Mouse (Mus musculus) testis, postnatal 14 days (tissue): ENCODE results near the gene Qrich1.

Experiments
- DNase-seq: peaks from one replicate; pipeline ENCODE4 v3.0.0; 2021; ENCODE audit warnings: low spot score

Qrich1 gene

DNA sequence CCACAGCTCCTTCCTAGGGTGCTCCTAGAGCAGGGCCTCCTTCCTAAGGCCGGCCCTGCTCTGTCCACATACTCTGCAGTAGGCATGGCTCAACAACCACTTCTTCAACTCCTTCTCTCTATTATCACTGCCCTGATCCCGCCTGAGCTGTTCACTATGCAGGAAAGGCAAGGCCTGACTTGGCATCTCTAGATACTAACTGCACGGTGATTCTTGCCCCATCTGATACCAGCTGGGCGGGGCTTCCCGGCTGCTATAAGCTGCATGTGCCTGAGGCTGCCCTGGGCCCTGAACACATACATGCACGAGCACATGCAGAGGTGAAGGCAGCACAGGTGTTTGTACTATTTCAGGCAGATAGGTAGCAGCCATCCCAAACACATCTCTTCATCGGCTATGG, 47.5 kb downstream of the Qrich1 start:
- no peak for DNase-seq

DNA sequence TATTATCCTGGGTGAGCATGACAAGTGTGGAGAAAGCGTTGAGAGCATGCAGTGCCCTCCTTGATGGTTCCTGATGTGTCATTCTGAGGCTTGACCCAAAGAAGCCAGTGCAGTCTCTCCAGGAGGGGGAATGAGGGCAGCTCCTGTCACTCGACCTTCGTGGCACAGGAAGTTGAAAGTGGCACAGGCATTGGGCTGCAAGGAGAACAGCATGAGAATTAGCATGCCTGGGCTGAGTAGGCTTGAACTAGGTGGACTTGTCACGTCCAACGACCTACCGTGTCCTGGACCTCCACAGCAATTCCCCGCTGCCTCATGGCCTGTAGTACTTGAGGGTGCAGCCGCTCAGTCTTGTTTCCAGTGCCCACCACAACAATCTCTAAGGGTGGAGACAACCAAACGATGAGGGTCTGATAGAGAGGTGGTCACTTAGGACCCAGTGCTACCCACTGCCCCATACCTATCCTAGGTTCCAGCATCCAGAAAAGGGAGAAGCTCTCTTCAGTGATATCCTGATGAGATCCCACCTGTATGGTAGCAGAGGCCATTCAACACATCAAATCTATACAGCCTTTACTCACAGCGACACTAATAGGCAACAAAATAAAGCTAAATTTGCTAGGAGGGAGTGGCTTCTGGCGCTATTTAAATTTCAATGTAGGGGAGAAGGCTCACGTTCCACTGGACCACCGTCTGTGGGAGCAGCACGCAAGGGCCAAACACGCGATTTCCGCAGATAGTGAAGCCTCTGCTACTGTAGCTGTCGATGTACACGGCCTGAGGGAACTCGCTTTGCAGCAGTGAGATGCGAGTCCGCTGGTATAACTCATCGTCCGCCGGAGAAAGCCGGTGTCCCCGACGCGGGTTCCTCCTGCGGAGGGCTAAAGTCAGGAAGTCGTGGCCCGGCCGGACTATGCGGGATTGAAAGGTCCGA, 49.5 kb downstream of the Qrich1 start:
- DNase-seq = peak; percentile 63

DNA sequence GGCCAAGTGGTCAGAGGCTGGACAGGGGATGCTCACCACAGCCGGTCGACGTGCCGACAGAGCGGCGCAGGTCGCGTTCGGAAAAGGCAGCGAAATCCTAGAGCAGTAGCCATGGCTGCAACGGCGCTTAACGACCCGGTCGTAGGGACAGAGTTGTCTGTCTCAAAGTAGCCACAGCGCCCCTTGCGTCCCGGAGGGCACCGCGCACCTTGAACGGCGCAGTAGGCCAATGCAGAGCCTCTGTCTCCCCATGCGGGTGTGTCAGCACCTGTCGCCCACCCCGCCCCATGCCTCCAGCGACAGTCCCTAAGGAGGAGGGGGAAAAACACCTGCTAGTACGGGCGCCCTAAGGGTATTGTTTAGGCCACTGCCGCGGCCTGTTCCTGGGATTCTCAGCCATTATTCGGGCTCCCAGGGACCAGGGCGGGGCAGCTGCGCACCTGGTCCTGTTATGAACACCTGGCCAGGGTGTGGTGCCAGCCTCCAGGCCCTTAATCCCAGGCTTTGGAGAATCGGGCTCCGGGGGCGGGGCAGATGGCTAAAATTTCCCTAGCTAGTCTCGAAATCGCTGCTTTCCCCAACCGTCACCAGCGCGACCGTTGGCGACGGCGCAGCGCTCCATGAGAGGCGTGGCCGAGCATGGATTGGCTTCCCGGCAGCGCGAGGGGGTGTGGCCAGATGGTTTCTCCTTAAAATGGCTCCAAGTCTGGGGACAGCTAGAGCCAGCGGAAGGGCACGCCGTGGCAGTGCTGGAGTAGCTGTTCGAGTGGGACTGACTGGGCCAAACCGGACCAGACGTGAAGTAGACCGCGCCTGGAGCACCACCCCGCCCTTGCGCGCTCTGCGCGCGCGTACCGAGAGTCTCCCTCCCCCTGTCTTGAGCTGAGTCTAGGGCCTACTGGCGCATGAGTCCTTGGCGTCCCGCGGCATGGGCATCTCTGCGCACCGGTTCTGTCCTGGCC, 50.5 kb downstream of the Qrich1 start, which contains the start of gene Ndufaf3:
TSS of gene Ndufaf3 (minus strand) at position 620 of the 962 bp plus-strand sequence.
- DNase-seq = peak; percentile 92

DNA sequence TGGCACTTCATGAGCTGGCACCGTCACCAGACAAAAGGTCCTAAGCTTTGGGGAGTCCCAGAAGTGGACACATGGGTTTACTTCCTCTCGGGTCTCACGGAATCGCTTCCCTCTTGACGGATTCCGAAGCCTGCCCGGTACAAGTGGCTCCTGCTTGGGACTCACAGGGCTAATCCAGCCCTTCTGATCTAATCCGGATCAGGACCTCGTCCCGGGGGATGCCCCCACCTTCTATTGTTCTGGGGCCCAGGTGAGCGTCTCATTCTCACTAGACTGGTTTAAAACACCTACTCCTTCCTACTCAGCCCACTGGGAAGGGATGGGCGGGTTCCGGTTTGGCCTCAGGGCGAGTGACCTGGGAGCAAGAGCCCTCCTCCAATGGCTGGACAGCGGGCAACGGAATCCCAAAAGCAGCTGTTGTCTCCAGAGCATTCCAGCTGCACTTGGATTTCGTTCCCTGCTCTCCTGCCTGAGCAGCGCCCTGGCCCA, 51.4 kb downstream of the Qrich1 start:
- no peak for DNase-seq

DNA sequence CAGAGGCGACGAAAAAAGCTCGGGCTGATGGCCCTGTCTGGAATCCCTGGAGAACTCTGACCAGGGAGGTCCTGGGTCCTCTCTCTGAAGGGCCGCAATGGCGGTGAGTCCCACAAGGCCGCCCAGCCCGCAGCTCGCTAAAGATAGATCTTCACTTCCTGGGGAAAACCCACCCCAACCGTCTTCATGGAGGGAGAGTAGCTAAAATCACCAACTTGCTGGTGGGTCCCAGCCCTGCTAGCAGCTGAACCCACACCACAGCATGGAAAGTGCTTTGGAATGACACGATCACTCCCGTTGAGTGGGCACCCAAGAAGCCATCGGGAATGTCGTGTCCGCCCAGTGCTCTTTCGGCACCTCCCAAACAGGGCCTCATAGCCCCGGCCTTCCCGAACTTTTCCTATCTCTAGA, 51.9 kb downstream of the Qrich1 start:
- DNase-seq = no peak

DNA sequence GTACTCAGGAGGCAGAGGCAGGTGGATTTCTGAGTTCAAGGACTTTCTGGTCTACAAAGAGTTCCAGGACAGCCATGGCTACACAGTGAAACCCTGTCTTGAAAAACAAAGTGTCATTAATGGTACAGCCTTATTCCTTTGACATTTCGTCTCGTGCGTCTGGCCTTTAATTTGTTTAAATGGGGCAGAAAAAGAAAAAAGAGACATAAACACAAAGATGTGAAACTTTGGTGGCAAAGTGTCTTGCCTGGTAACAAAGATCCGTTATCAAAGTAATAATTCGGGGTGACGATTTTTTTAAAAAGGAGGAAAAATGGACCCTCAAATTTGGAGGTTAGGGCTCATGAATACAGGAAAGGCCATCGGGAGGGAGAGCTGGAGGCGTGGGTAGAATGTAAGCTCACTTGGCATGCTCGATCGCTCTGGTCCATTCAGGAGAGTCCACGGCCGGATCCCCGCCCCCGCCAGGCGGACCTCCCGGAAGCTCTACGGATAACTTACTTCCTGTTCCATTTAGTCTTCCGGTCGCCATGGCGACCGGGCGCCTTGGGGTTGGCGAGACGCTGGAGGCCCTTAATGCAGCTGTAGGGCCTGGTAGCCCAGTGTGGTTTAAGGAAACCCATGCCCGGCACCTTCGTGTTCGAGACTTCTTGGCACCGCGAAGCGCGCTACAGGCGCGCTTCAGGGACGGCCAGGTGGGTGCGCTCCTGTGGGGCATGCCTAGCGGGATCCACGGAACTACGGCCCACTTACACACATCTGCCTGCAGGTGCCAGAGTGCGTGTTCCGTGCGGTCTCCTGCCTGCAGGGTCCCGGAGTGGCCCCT, 53.0 kb downstream of the Qrich1 start, which contains the start of gene Dalrd3:
TSS of gene Dalrd3 (plus strand) at position 506 of the 826 bp plus-strand sequence.
- peak; percentile 90 for DNase-seq

DNA sequence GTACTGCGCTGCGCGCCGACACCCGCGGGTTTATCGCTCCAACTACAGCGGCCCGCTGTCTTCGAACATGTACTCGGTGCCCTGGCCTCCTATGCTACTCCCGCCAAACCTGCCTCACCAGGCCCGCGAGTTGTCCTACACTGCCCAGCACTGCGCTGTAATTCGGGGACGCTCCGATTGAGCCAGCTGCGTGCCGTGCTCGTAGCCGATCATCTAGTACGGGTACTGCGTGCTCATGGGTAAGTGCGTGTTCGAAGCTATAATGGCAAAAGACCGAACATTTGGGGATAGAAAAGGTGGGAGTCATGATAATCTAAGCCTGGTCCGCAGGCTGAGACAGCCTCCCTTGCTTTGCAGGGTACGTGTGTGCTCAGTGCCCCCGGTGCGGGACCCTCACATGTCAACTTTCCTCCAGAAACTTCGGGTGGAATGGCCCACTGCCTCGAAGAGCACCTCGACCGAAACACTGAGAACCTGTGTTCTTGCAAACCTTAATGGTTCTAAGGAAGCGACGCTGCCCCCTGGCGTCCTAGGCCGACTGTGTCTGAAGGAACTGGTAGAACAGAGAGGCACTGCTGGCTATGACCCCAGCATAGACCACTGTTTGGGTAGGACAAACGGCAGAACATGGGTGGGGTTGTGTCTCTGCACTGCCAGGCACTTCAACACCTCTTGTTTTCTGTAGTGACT, 53.7 kb downstream of the Qrich1 start:
- peak; percentile 73 for DNase-seq

DNA sequence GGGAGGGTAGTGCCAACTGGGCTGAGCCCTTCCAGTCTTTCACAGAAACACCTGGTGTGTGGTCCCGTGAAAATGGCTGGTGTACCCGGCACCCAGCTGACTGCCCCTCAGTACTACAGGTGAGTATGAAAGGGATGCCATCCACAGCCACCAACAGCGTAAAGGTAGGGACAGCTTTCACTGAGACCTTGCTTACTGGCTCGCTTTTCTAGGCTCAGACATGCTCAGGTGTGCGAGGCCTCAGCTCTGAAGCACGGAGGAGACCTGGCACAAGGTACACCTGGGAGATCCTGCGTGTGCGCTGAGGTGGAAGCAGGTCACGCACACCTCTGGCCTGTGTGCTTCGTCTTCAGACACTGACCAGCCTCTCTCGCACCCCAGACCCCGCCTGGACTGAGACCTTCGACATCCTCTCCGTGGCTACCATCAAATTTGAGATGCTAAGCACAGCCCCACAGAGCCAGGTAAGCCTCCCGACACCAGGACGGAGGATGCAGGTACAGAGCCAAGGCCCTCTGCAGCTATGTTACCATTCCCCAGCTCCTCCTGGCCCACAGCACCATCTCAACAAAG, 54.9 kb downstream of the Qrich1 start:
- DNase-seq = no peak

DNA sequence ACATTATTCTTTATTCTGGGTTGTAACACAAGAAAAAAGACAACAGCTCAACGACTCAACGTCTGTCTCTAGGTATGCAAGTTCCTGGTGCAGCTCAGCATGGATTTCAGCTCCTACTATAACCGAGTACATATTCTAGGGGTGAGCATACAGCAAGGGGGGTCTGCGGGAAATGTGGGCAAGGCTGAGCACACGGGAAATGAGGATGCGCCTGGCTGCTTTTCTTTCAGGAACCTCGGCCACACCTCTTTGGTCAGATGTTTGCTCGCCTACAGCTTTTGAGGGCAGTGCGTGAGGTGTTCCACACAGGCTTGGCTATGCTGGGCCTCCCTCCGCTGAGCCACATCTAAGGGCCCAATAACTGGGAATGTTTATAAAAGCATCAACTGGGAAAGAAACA, 55.7 kb downstream of the Qrich1 start:
- no peak for DNase-seq

DNA sequence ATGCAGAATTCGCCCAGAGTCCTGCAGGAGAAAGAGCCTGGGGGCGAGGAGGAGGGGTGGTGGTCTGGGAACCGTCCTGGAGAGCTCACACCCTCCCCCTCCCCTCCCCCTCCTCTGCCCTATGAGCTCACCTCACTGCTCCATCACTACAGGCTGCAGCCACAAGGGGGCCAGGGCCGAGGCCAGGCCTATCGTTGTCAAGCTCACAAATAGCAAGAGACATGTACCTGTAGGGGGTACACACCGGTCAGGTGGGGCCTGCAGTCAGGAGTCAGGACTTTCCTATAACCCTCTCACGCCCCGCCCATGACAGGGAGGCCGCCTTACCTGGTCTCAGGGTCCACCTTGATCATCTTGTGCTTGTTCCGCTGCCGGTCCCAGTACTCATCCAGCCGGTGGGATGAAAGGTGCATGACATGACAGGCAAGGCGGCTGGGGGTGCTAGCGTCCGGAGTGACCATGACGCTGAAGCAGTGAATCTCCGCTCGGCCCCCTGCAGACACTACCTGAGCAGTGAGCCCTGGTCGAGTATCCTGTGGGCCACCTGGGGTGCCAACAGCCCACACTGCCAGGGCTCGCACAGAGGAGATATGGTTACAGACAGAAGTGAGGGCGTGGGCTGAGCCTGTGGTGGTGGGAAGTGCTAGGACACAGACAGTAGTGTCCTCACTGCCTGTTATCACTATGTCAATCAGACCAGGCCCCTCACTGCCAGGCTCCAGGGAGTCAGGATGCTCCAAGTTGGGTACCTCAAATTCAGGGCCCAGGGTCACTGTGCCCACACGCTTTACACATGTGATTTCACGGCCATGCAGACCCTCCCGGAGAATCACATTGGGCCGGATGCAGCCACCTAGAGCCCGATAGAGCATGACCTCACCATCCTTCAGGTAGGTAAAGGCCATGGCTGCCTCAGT, 57.4 kb downstream of the Qrich1 start:
- no peak for DNase-seq

DNA sequence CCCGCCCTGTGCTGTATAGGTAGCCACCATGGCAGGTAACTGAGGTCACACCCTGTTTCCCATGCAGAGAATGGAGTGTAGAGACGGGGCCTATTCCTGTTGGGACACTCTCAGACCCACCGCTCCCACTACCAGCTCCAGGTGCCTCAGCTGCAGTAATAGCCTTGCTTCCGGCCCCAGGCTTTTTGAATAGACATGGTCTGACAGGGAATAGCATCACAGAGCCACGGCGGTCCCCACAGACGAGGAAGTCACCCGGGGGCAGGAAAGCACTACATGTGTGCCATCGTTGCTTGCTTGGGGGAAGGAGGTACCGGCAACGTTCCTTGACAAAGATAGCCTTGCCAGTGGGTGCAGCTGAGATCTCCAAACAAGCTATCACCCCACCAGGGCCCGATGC, 58.3 kb downstream of the Qrich1 start:
- no peak for DNase-seq

DNA sequence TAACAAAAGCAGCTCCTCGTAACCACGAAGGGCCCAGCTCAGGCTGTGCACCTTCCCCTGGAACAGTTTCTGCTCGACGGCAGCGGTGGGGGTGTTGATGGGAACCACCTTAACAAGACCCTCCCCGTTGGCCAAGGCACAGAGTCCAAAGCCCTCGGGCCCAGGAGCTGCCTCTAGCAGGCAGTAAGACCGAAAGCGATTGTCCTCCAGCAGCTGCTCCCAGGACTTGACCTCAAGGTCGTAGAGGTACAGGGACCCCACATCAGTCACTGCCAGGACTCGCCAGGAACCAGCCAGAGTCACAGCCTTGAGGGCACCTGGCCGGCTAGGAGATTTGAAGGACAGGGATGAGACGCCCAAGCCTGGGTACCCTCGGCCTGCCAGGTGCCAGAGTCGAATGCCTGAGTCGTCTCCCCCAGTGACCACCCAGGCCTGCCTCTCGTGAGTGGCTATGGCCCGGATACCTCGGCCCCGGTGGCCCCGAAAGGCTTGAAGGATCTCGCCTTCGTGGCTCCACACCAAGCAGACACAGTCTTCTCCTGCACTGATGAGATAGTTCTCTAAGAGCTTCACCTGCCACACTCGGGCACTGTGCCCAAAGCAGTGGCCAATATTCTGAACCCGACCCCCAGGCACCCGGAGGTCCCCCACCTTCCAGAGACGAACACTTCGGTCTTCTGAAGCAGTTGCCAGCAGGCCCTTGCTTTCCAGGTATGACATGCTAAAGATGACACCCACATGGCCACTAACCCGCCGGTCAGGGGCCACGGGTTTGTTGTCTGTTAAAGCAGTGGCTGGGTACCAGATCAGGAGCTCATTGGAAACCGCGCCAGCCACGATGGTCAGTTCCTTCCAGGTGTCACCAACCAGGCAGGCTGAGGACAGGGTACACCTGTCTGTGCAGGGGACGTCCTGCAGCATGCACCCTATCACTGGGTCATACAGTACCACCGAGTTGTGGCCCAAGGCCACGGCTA, 59.0 kb downstream of the Qrich1 start:
- DNase-seq = no peak

DNA sequence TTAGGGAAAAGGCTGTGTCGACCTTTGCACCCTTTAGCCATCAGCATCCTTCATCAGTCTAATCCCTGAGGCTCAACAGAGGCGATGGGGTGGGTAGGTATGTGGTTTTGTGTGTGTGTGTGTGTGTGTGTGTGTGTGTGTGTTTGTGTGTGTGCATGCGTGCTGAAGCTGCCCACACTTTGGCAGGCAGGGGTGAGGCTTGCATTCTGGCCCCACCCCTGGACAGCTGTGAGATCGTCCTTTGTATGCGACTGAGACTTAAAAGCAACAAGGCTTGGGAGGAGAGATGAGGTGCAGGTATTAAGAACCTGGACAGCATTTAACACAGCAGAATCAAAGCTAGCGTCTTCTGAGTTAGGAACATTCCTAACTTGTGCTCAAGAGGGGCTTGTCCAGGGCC, 60.4 kb downstream of the Qrich1 start:
- DNase-seq = no peak

DNA sequence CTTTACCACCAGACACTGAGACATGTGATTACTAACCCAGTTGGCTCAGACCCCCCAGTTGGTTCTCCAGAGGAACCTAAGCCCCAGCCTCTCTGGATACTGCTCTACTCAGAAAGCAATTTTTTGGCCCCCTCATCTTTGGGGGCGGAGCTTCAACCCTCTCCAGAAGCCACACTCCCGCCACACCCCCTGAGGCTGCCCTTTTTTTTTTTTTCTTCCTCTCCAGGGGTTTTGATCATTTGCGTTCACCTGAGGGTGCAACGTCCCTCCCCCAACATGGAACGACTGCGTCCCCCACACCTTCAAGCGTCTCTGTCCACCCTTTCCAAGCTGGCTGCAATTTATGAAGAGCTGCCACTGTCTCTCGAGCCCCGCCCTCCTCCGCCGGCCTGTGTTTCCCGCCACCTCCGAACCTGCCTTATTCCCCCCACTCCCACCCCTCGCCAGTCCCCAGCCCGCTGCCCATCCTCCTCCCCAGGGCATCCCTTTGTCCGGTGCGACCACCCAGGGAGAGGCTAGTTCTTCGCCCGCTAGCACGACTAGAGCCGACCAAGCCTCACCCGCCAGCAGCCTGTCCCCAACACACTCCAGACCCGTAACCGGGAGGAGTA, 61.4 kb downstream of the Qrich1 start:
- DNase-seq = no peak

DNA sequence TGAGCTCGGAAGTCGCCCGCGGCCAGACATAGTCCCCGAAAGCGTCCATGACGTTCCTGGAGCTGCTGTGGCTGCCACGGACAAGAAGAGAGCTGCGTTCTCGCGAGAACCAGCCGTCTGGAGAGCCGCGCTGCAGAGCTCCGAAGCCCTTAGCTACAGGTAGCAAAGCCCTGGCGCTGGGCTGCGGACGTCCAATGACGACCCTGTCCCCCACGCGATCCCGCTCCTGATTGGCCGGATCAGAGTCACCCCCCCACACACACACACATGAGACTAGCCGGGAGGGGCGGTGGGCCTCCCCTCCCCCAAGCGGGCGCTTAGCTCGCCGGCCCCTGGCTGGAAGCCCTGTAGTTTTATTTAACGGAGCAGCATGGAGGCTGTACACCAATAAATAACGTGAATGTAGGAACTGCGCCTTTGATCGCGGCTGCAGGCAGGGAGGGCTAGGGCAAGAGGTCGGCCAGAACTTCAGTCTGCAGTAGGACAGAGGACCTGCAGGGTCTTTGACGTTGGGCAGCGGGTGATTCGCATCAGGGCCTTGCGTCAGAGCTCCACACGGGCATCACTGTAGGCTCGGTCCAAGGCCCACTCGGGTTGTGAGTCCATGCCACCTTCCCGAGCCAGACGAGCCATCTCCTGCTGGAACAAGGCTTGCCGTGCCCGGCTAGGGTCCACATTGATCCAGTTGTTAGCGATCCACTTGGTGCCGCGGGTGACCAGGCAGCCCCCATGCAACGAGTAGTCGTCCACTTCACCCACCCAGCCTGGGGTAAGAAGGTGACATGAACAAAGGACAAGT, 62.1 kb downstream of the Qrich1 start, which contains the start of gene Wdr6:
TSS of gene Wdr6 (minus strand) at position 195 of the 799 bp plus-strand sequence.
- DNase-seq = peak; percentile 94

DNA sequence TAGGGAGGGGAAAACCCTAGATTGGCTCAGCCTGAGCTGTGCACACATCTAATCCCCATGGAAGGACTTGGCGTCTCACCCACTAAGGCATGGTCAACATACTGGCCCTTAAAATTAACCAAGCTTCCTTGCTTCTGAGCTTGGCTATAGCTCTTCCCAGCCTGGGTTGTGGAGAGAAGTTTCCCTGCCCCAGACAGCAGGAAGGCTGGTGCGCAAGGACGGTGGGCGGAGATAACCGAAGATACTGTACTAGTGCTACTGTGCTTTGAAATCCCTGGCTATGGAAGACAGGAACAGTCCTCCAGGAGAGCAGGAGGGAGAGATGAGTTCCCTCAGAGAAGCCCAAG, 62.7 kb downstream of the Qrich1 start:
- no peak for DNase-seq
